Mouse (Mus musculus): ENCODE results near the gene Pex26. TPM values are rescaled to one million over a fixed set of nuclear protein-coding genes. Genes with fewer than 3 reads are reported as not detected.
A peak's percentile ranks its signal among the peaks of the same experiment; 100 is the strongest.

Gene Pex26
- polyA plus RNA-seq (2016; fragmentation: Nextera tagmentation; extraction: Ambion mirVana) = 8.5 and 8.8 TPM in 2 replicates

- Histone ChIP-seq H3K4me1 (peaks cover 22% of the 10 kb centered on the region), H3K27ac (replicated peaks) (peak within 1 kb of the TSS; percentile 78), H3K9me3 (replicated peaks) (no peaks in the 10 kb centered on the region), H3K4me3 (peak within 1 kb of the TSS; percentile 69), H3K36me3 (peaks cover 15% of the 10 kb centered on the region; the same call in 1 of the 2 replicates), H3K27me3 (ENCODE audit: low read depth, poor library complexity, severe bottlenecking) (no peaks in the 10 kb centered on the region)
- WGBS = 1% methylated on average over 32 of the region's 32 CpGs
- DNase-seq (ENCODE audit: low spot score) = peak; percentile 90
Measured at GRCm38 (mm10) chr6:121183414-121184173, at the start of gene Pex26. Gene Pex26, plus strand, starts transcription at chr6:121183667.

GRCm38 (mm10) chr6:121134249-121134648 is 49.2 kb upstream of the Pex26 start:
- Histone ChIP-seq H3K27ac (replicated peaks) (0 out of 2 replicates have a peak overlapping the region, but pooled peaks have one; percentile 33), H3K4me3 (no peak overlapping the region), H3K4me1 (peaks cover 31% of the 10 kb centered on the region), H3K27me3 (ENCODE audit: low read depth, poor library complexity, severe bottlenecking) (peaks cover 36% of the 10 kb centered on the region), H3K9me3 (replicated peaks) (no peaks in the 10 kb centered on the region), H3K36me3 (no peaks in the 10 kb centered on the region)
- 26% methylated on average over 3 of the region's 3 CpGs for WGBS
- DNase-seq (ENCODE audit: low spot score) = no peak

GRCm38 (mm10) chr6:121134884-121135283 is 48.6 kb upstream of the Pex26 start:
- Histone ChIP-seq H3K27ac (replicated peaks) (no peak overlapping the region), H3K36me3 (no peaks in the 10 kb centered on the region), H3K9me3 (replicated peaks) (no peaks in the 10 kb centered on the region), H3K27me3 (ENCODE audit: low read depth, poor library complexity, severe bottlenecking) (peaks cover 31% of the 10 kb centered on the region), H3K4me3 (no peak overlapping the region), H3K4me1 (peaks cover 24% of the 10 kb centered on the region)
- WGBS = 60% methylated on average over 5 of the region's 5 CpGs
- DNase-seq (ENCODE audit: low spot score) = no peak

GRCm38 (mm10) chr6:121137222-121137621 is 46.2 kb upstream of the Pex26 start:
- H3K27ac ChIP-seq (replicated peaks) = no peak overlapping the region
- no peak overlapping the region for H3K4me3 ChIP-seq
- peaks cover 10% of the 10 kb centered on the region for H3K27me3 ChIP-seq (ENCODE audit: low read depth, poor library complexity, severe bottlenecking)
- H3K9me3 ChIP-seq (replicated peaks) = no peaks in the 10 kb centered on the region
- no peaks in the 10 kb centered on the region for H3K36me3 ChIP-seq
- no peak for DNase-seq (ENCODE audit: low spot score)
- peaks cover 14% of the 10 kb centered on the region for H3K4me1 ChIP-seq
- 69% methylated on average over 6 of the region's 6 CpGs for WGBS

- H3K4me3 ChIP-seq = no peak overlapping the region
- no peak overlapping the region for H3K27ac ChIP-seq (replicated peaks)
- WGBS = 94% methylated on average over 12 of the region's 12 CpGs
- H3K9me3 ChIP-seq (replicated peaks) = no peaks in the 10 kb centered on the region
- no peaks in the 10 kb centered on the region for H3K27me3 ChIP-seq (ENCODE audit: low read depth, poor library complexity, severe bottlenecking)
- no peak for DNase-seq (ENCODE audit: low spot score)
- H3K4me1 ChIP-seq = peaks cover 14% of the 10 kb centered on the region
- no peaks in the 10 kb centered on the region for H3K36me3 ChIP-seq
Measured at GRCm38 (mm10) chr6:121138338-121139040, 45.0 kb upstream of the Pex26 start.

GRCm38 (mm10) chr6:121139271-121139670 is 44.2 kb upstream of the Pex26 start:
- DNase-seq (ENCODE audit: low spot score) = no peak
- 94% methylated on average over 1 of the region's 1 CpGs for WGBS
- no peaks in the 10 kb centered on the region for H3K9me3 ChIP-seq (replicated peaks)
- H3K27ac ChIP-seq (replicated peaks) = no peak overlapping the region
- no peaks in the 10 kb centered on the region for H3K36me3 ChIP-seq
- H3K4me3 ChIP-seq = no peak overlapping the region
- no peaks in the 10 kb centered on the region for H3K27me3 ChIP-seq (ENCODE audit: low read depth, poor library complexity, severe bottlenecking)
- H3K4me1 ChIP-seq = peaks cover 18% of the 10 kb centered on the region

- Histone ChIP-seq H3K36me3 (no peaks in the 10 kb centered on the region), H3K4me1 (peaks cover 38% of the 10 kb centered on the region), H3K27me3 (ENCODE audit: low read depth, poor library complexity, severe bottlenecking) (no peaks in the 10 kb centered on the region), H3K4me3 (no peak overlapping the region), H3K9me3 (replicated peaks) (no peaks in the 10 kb centered on the region), H3K27ac (replicated peaks) (no peak overlapping the region)
- no peak for DNase-seq (ENCODE audit: low spot score)
- WGBS = 92% methylated on average over 7 of the region's 7 CpGs
Measured at GRCm38 (mm10) chr6:121142298-121142697, 41.2 kb upstream of the Pex26 start.

GRCm38 (mm10) chr6:121143439-121143838 is 40.0 kb upstream of the Pex26 start:
- no peaks in the 10 kb centered on the region for H3K27me3 ChIP-seq (ENCODE audit: low read depth, poor library complexity, severe bottlenecking)
- WGBS = 86% methylated on average over 8 of the region's 8 CpGs
- peaks cover 47% of the 10 kb centered on the region for H3K4me1 ChIP-seq

GRCm38 (mm10) chr6:121144066-121144465 is 39.4 kb upstream of the Pex26 start:
- no peak overlapping the region for H3K4me3 ChIP-seq
- H3K36me3 ChIP-seq = no peaks in the 10 kb centered on the region
- H3K27ac ChIP-seq (replicated peaks) = no peak overlapping the region
- 81% methylated on average over 4 of the region's 4 CpGs for WGBS
- peaks cover 47% of the 10 kb centered on the region for H3K4me1 ChIP-seq
- no peaks in the 10 kb centered on the region for H3K27me3 ChIP-seq (ENCODE audit: low read depth, poor library complexity, severe bottlenecking)
- no peaks in the 10 kb centered on the region for H3K9me3 ChIP-seq (replicated peaks)
- DNase-seq (ENCODE audit: low spot score) = no peak

More at GRCm38 (mm10) chr6:121143439-121143838, 40.0 kb upstream of the Pex26 start:
- no peak for DNase-seq (ENCODE audit: low spot score)
- Histone ChIP-seq H3K36me3 (no peaks in the 10 kb centered on the region), H3K4me3 (no peak overlapping the region), H3K27ac (replicated peaks) (no peak overlapping the region), H3K9me3 (replicated peaks) (no peaks in the 10 kb centered on the region)

GRCm38 (mm10) chr6:121145010-121145604 is 38.4 kb upstream of the Pex26 start:
- H3K4me1 ChIP-seq = peaks cover 47% of the 10 kb centered on the region
- H3K27me3 ChIP-seq (ENCODE audit: low read depth, poor library complexity, severe bottlenecking) = no peaks in the 10 kb centered on the region
- 0 out of 2 replicates have a peak overlapping the region, but pooled peaks have one; percentile 10 for H3K27ac ChIP-seq (replicated peaks)
- no peak for DNase-seq (ENCODE audit: low spot score)
- no peaks in the 10 kb centered on the region for H3K36me3 ChIP-seq
- WGBS = 66% methylated on average over 13 of the region's 13 CpGs
- H3K4me3 ChIP-seq = no peak overlapping the region
- no peaks in the 10 kb centered on the region for H3K9me3 ChIP-seq (replicated peaks)

- Histone ChIP-seq H3K27ac (replicated peaks) (peak overlapping the region; percentile 52; the same call in 1 of the 2 replicates), H3K27me3 (ENCODE audit: low read depth, poor library complexity, severe bottlenecking) (no peaks in the 10 kb centered on the region), H3K4me3 (no peak overlapping the region), H3K9me3 (replicated peaks) (no peaks in the 10 kb centered on the region), H3K36me3 (no peaks in the 10 kb centered on the region), H3K4me1 (peaks cover 47% of the 10 kb centered on the region)
- DNase-seq (ENCODE audit: low spot score) = peak; percentile 44
- WGBS = 37% methylated on average over 8 of the region's 8 CpGs
Measured at GRCm38 (mm10) chr6:121145906-121146305, 37.6 kb upstream of the Pex26 start.

- no peaks in the 10 kb centered on the region for H3K9me3 ChIP-seq (replicated peaks)
- peaks cover 45% of the 10 kb centered on the region for H3K4me1 ChIP-seq
- H3K27me3 ChIP-seq (ENCODE audit: low read depth, poor library complexity, severe bottlenecking) = no peaks in the 10 kb centered on the region
- DNase-seq (ENCODE audit: low spot score) = no peak
- no peak overlapping the region for H3K4me3 ChIP-seq
- no peaks in the 10 kb centered on the region for H3K36me3 ChIP-seq
- 55% methylated on average over 4 of the region's 4 CpGs for WGBS
- no peak overlapping the region for H3K27ac ChIP-seq (replicated peaks)
Measured at GRCm38 (mm10) chr6:121146798-121147197, 36.7 kb upstream of the Pex26 start.
